Mouse (Mus musculus): ENCODE measurements around the gene Specc1. TPM values are rescaled to one million over a fixed set of nuclear protein-coding genes. Genes with fewer than 3 reads are reported as not detected.

Gene Specc1
- polyA plus RNA-seq, 2 experiments, result 23.5 to 40.5 TPM

- no peak for DNase-seq (ENCODE audit: low read depth in 3 of 3, low spot score in 3 of 3)
- Histone ChIP-seq H3K4me3 (ENCODE audit: insufficient read depth in 1 of 2, low read depth in 2 of 2, low read length in 2 of 2) (no peak overlapping the region), H3K4me2 (ENCODE audit: low read depth) (no peak overlapping the region), H3K4me1 (replicated peaks; ENCODE audit: control insufficient read depth in 2 of 2, insufficient read depth in 2 of 2, low read length in 1 of 2) (no peaks in the 10 kb centered on the region; a peak in 1 of 4 replicates), H3K27ac (no peak overlapping the region), H3K27me3 (ENCODE audit: control insufficient read depth, insufficient read depth, low read length) (peaks cover 30% of the 10 kb centered on the region), H3K36me3 (replicated peaks; ENCODE audit: control insufficient read depth, insufficient read depth, low read depth) (no peaks in the 10 kb centered on the region), H3K9me3 (ENCODE audit: control insufficient read depth, low read length) (no peaks in the 10 kb centered on the region), H3K9ac (replicated peaks) (no peak overlapping the region)
- 54% methylated on average over 5 of the region's 5 CpGs for WGBS (ENCODE audit: insufficient replicate concordance)
- TF ChIP-seq CTCF (IDR thresholded peaks at IDR 0.05; ENCODE audit: low read depth), result no peak
- no peak for TF ChIP-seq EP300 (IDR thresholded peaks at IDR 0.05; ENCODE audit: low read depth)
- no peak for ATAC-seq (ENCODE audit: insufficient read depth)
These were observed 296.8 kb downstream of the Specc1 start for GRCm38 (mm10) chr11:62253380-62253779.

GRCm38 (mm10) chr11:62259214-62259613, 302.7 kb downstream of the Specc1 start:
- H3K27ac ChIP-seq, result no peak overlapping the region
- no peak overlapping the region for H3K4me2 ChIP-seq (ENCODE audit: low read depth)
- no peak overlapping the region for H3K9ac ChIP-seq (replicated peaks)
- ATAC-seq (ENCODE audit: insufficient read depth) (no peak), DNase-seq (ENCODE audit: low read depth in 3 of 3, low spot score in 3 of 3) (no peak)
- no peak overlapping the region for H3K4me3 ChIP-seq (ENCODE audit: insufficient read depth in 1 of 2, low read depth in 2 of 2, low read length in 2 of 2)
- TF ChIP-seq CTCF (IDR thresholded peaks at IDR 0.05; ENCODE audit: low read depth), result no peak
- no peak for TF ChIP-seq EP300 (IDR thresholded peaks at IDR 0.05; ENCODE audit: low read depth)
- H3K9me3 ChIP-seq (ENCODE audit: control insufficient read depth, low read length), result no peaks in the 10 kb centered on the region
- WGBS (ENCODE audit: insufficient replicate concordance), result 45% methylated on average over 5 of the region's 5 CpGs
- no peaks in the 10 kb centered on the region for H3K36me3 ChIP-seq (replicated peaks; ENCODE audit: control insufficient read depth, insufficient read depth, low read depth)
- no peaks in the 10 kb centered on the region for H3K4me1 ChIP-seq (replicated peaks; ENCODE audit: control insufficient read depth in 2 of 2, insufficient read depth in 2 of 2, low read length in 1 of 2)
- no peaks in the 10 kb centered on the region; the same call in 1 of the 2 replicates for H3K27me3 ChIP-seq (ENCODE audit: control insufficient read depth, insufficient read depth, low read length)

DNA sequence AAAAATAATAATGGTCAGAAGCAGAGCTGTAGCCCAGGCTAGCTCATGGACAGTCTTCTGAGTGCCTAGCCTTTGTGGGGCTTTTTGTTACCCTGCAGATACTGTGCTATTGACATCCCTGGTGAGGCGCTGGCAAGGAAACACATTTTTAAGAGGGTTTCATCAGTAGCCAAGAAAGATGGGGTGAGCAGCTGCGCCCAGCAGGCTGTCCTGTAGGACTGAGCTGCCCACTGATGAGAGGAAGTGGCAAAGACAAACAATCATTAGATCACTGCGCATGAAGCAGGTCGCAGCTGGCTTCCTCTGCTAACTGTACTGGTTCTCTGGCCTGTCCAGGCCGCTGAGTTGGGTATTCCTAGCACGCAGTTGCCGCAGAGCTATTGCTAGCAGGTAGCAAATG, 307.0 kb downstream of the Specc1 start:
- H3K4me2 ChIP-seq (ENCODE audit: low read depth), result no peak overlapping the region
- TF ChIP-seq CTCF (IDR thresholded peaks at IDR 0.05; ENCODE audit: low read depth), result no peak
- no peak for TF ChIP-seq EP300 (IDR thresholded peaks at IDR 0.05; ENCODE audit: low read depth)
- no peak overlapping the region for H3K9ac ChIP-seq (replicated peaks)
- ATAC-seq (ENCODE audit: insufficient read depth) (no peak), DNase-seq (ENCODE audit: low read depth in 3 of 3, low spot score in 3 of 3) (no peak)
- no peak overlapping the region for H3K4me3 ChIP-seq (ENCODE audit: insufficient read depth in 1 of 2, low read depth in 2 of 2, low read length in 2 of 2)
- no peaks in the 10 kb centered on the region for H3K9me3 ChIP-seq (ENCODE audit: control insufficient read depth, low read length)
- H3K4me1 ChIP-seq (replicated peaks; ENCODE audit: control insufficient read depth in 2 of 2, insufficient read depth in 2 of 2, low read length in 1 of 2), result no peaks in the 10 kb centered on the region
- 68% methylated on average over 7 of the region's 7 CpGs for WGBS (ENCODE audit: insufficient replicate concordance)
- no peak overlapping the region for H3K27ac ChIP-seq
- H3K36me3 ChIP-seq (replicated peaks; ENCODE audit: control insufficient read depth, insufficient read depth, low read depth), result no peaks in the 10 kb centered on the region
- no peaks in the 10 kb centered on the region; the same call in 1 of the 2 replicates for H3K27me3 ChIP-seq (ENCODE audit: control insufficient read depth, insufficient read depth, low read length)

- Histone ChIP-seq H3K4me2 (ENCODE audit: low read depth) (no peak overlapping the region), H3K4me1 (replicated peaks; ENCODE audit: control insufficient read depth in 2 of 2, insufficient read depth in 2 of 2, low read length in 1 of 2) (no peaks in the 10 kb centered on the region), H3K27ac (no peak overlapping the region), H3K9me3 (ENCODE audit: control insufficient read depth, low read length) (no peaks in the 10 kb centered on the region), H3K4me3 (ENCODE audit: insufficient read depth in 1 of 2, low read depth in 2 of 2, low read length in 2 of 2) (no peak overlapping the region), H3K9ac (replicated peaks) (no peak overlapping the region), H3K27me3 (ENCODE audit: control insufficient read depth, insufficient read depth, low read length) (no peaks in the 10 kb centered on the region; the same call in 1 of the 2 replicates), H3K36me3 (replicated peaks; ENCODE audit: control insufficient read depth, insufficient read depth, low read depth) (no peaks in the 10 kb centered on the region)
- no peak for TF ChIP-seq EP300 (IDR thresholded peaks at IDR 0.05; ENCODE audit: low read depth)
- TF ChIP-seq CTCF (IDR thresholded peaks at IDR 0.05; ENCODE audit: low read depth), result no peak
- no peak for ATAC-seq (ENCODE audit: insufficient read depth)
- WGBS (ENCODE audit: insufficient replicate concordance), result 38% methylated on average over 7 of the region's 7 CpGs
- no peak for DNase-seq (ENCODE audit: low read depth in 3 of 3, low spot score in 3 of 3)
These were observed 307.5 kb downstream of the Specc1 start for GRCm38 (mm10) chr11:62264018-62264417.

GRCm38 (mm10) chr11:62265642-62266041, 309.1 kb downstream of the Specc1 start:
- DNase-seq (ENCODE audit: low read depth in 3 of 3, low spot score in 3 of 3) (no peak), ATAC-seq (ENCODE audit: insufficient read depth) (no peak)
- Histone ChIP-seq H3K27me3 (ENCODE audit: control insufficient read depth, insufficient read depth, low read length) (no peaks in the 10 kb centered on the region), H3K4me2 (ENCODE audit: low read depth) (no peak overlapping the region), H3K9me3 (ENCODE audit: control insufficient read depth, low read length) (no peaks in the 10 kb centered on the region), H3K27ac (no peak overlapping the region), H3K4me3 (ENCODE audit: insufficient read depth in 1 of 2, low read depth in 2 of 2, low read length in 2 of 2) (no peak overlapping the region), H3K36me3 (replicated peaks; ENCODE audit: control insufficient read depth, insufficient read depth, low read depth) (no peaks in the 10 kb centered on the region), H3K4me1 (replicated peaks; ENCODE audit: control insufficient read depth in 2 of 2, insufficient read depth in 2 of 2, low read length in 1 of 2) (no peaks in the 10 kb centered on the region), H3K9ac (replicated peaks) (no peak overlapping the region)
- TF ChIP-seq EP300 (IDR thresholded peaks at IDR 0.05; ENCODE audit: low read depth), result no peak
- TF ChIP-seq CTCF (IDR thresholded peaks at IDR 0.05; ENCODE audit: low read depth), result no peak
- WGBS (ENCODE audit: insufficient replicate concordance), result 76% methylated on average over 7 of the region's 7 CpGs
